Mouse (Mus musculus) embryonic fibroblast, embryonic 13.5 days (primary cell): ENCODE measurements at regions not wholly inside any gene's neighbourhood (a gene's known extent, or its start where the extent isn't known, plus 50 kb on each side); places are given as distances from the start of the nearest gene placed in this dataset.

Experiments
- CTCF ChIP-seq: IDR thresholded peaks from 2 replicates; pipeline ENCODE4 v1.5.1; 2011; ENCODE audit warnings: mild to moderate bottlenecking, control low read depth, low read length, moderate library complexity, borderline replicate concordance; ENCODE audit not compliant: insufficient read depth
- POLR2A ChIP-seq: IDR thresholded peaks from 2 replicates; pipeline ENCODE4 v1.6.1; 2011; ENCODE audit warnings: low read depth, mild to moderate bottlenecking, control low read depth, low read length, moderate library complexity

GRCm38 (mm10) chr4:3090378-3090735 is 76.8 kb upstream of the Vmn1r2 start:
- 0 out of 2 replicates have a peak, but pooled peaks have one; percentile 11 for TF ChIP-seq POLR2A
- peak; percentile 11; the same call in 1 of the 2 replicates for TF ChIP-seq CTCF
